Mouse (Mus musculus): ENCODE measurements around the gene Leng8. TPM values are rescaled to one million over a fixed set of nuclear protein-coding genes. Genes with fewer than 3 reads are reported as not detected.

The Leng8 gene
- polyA plus RNA-seq, 1 experiment = 247 TPM

GRCm38 (mm10) chr7:4178438-4178837 lies 41.6 kb downstream of the Leng8 start:
- Histone ChIP-seq H3K4me3 (replicated peaks; ENCODE audit: control insufficient read depth, low read depth, low read length) (no peak overlapping the region), H3K27ac (ENCODE audit: control insufficient read depth, insufficient read depth, low read depth, low read length, poor library complexity) (no peak overlapping the region), H3K4me1 (ENCODE audit: control insufficient read depth, insufficient read depth, low read length) (no peaks in the 10 kb centered on the region)
- no peak for TF ChIP-seq CTCF (IDR thresholded peaks at IDR 0.05; ENCODE audit: control insufficient read depth, insufficient read depth, low read length)
- no peak for TF ChIP-seq POLR2A (IDR thresholded peaks at IDR 0.05; ENCODE audit: borderline replicate concordance, control insufficient read depth, low read depth, low read length)
- 53% methylated on average over 3 of the region's 3 CpGs for WGBS

Other genes with a start within 250 kb of the Leng8 start
- gene Gm14548, start 238.9 kb upstream of the Leng8 start, polyA plus RNA-seq (2011; ENCODE audit: insufficient read depth, insufficient read length, low replicate concordance, missing spikeins) = 3.1 and 17.6 TPM in 2 replicates
- gene Lilra6, start 221.5 kb upstream of the Leng8 start, polyA plus RNA-seq (2011; ENCODE audit: insufficient read depth, insufficient read length, low replicate concordance, missing spikeins) = 5.3 and 20.8 TPM in 2 replicates
- 4.8 and 8.8 TPM in 2 replicates for gene Lair1, start 73.8 kb upstream of the Leng8 start, polyA plus RNA-seq (2011; ENCODE audit: insufficient read depth, insufficient read length, low replicate concordance, missing spikeins)
- 5.3 TPM in 1 of 2 replicates, not detected in the other for gene Ttyh1, start 17.6 kb upstream of the Leng8 start, polyA plus RNA-seq (2011; ENCODE audit: insufficient read depth, insufficient read length, low replicate concordance, missing spikeins)
- gene Leng9, start 13.3 kb downstream of the Leng8 start, polyA plus RNA-seq (2011; ENCODE audit: insufficient read depth, insufficient read length, low replicate concordance, missing spikeins) = 0.92 and 2.4 TPM in 2 replicates
- gene Cdc42ep5, start 27.8 kb downstream of the Leng8 start, polyA plus RNA-seq (2011; ENCODE audit: insufficient read depth, insufficient read length, low replicate concordance, missing spikeins) = 3.2 and 4.0 TPM in 2 replicates
- not detected in 2 replicates for gene Lilra5, start 100.7 kb downstream of the Leng8 start, polyA plus RNA-seq (2011; ENCODE audit: insufficient read depth, insufficient read length, low replicate concordance, missing spikeins)
- not detected in 2 replicates for gene Ncr1, start 200.7 kb downstream of the Leng8 start, polyA plus RNA-seq (2011; ENCODE audit: insufficient read depth, insufficient read length, low replicate concordance, missing spikeins)